Mouse (Mus musculus): ENCODE results near the gene Scamp3.
"Not testable (repeated sequence)": the region's sequence is repeated elsewhere in the genome, so short reads cannot be mapped to it uniquely, and the experiment has no call there.

The Scamp3 gene

GRCm38 (mm10) chr3:89195979-89196877, 19.0 kb downstream of the Scamp3 start:
- peak; percentile 93 for DNase-seq (ENCODE audit: extremely low spot score, low spot score)

DNA sequence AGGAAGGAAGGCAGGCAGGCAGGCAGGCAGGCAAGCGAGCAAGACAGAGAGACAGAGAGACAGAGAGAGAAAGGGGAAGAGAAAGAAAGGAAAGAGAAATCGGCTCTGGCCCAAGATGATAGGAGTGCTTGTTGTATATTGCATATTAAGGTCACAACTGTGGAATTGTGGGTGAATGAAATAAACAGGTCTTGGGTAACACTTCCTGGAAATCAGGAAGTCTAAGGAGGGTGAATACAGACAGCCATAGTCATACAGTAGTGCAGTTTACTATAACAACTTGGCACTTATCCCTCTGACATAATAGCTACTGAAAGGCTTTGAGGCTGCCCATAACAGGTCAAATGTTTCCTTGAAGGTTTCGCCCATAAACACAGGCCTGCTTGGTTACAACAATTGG, 22.6 kb downstream of the Scamp3 start:
- no peak for DNase-seq (ENCODE audit: extremely low spot score, low spot score)

DNA sequence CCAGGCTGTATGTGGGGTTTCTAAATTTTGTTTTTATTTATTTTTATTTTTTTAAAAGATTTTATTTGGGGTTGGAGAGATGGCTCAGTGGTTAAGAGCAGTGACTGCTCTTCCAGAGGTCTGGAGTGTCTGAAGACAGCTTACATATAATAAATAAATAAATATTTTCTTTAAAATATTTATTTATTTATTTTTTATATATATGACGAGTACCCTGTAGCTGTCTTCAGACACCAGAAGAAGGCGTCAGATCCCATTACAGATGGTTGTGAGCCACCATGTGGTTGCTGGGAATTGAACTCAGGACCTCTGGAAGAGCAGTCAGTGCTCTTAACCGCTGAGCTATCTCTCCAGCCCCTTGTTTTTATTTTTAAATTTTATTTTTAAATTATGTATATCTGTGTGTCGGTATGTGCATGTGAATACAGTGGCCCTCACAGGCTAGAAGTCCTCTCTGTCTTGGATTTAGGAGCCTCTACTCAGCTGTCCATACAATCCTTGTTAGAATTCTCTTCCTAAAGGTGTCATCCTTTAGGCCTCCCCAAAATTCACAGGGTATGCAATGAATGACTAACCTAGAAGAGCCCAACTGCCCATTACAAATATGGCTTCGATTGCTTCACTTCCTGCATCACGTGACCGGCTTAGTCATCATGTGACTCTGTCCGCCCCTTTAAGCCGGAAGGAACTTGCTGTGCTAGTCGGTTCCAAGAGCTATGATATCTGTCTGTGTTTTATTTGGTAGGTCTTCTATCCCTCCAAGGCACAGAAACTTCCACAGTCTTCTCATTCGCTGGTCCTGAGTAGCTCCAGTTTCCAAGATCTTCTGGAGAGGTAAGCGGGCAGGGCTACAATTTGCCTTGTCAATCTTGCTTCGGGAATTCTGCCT, 25.2 kb downstream of the Scamp3 start, which contains the start of gene Gba:
Gba (plus strand) TSS at position 676 of the 889 bp plus-strand sequence.
- DNase-seq (ENCODE audit: extremely low spot score, low spot score), result peak; percentile 86

- no peak for DNase-seq (ENCODE audit: extremely low spot score, low spot score)
Measured at GRCm38 (mm10) chr3:89203142-89203514, 25.9 kb downstream of the Scamp3 start.

DNA sequence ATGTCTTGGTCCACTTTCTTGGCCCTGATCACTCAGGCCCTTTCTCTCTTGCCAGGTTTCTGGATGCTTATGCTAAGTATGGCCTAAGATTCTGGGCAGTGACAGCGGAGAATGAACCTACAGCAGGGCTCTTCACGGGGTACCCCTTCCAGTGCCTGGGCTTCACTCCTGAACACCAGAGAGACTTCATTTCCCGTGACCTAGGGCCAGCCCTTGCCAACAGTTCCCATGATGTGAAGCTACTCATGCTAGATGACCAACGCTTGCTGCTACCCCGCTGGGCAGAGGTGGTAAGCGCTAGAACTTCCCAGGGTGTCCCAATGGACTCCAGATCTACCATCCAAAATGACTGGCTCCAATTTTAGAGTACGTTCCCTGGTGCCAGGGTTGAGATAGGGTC, 28.8 kb downstream of the Scamp3 start:
- DNase-seq (ENCODE audit: extremely low spot score, low spot score), result no peak

GRCm38 (mm10) chr3:89206695-89207094, 29.4 kb downstream of the Scamp3 start:
- no peak for DNase-seq (ENCODE audit: extremely low spot score, low spot score)

- DNase-seq (ENCODE audit: extremely low spot score, low spot score), result no peak
Measured at GRCm38 (mm10) chr3:89208075-89208657, 30.9 kb downstream of the Scamp3 start.

DNA sequence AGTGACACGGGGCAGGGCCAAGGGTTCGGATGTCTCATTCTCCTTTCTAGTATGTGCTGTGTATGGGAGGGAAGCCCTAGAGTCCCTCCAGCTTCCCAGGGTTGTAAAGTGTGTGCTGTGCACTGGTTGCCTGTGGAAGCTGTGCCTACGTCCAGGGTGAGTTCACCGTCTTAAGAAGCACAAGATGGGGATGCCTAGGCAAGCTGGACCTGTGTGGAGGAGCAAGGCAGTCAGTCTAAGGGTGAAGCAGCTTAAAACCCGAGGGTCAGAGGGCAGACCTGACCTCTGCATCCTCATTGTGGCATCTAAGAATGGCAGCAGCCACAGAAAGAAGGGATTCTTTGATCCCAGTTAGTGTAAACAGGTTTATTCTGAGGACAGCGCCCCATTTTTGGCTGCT, 31.5 kb downstream of the Scamp3 start:
- no peak for DNase-seq (ENCODE audit: extremely low spot score, low spot score)

GRCm38 (mm10) chr3:89209731-89210130, 32.5 kb downstream of the Scamp3 start:
- DNase-seq (ENCODE audit: extremely low spot score, low spot score), result no peak

DNA sequence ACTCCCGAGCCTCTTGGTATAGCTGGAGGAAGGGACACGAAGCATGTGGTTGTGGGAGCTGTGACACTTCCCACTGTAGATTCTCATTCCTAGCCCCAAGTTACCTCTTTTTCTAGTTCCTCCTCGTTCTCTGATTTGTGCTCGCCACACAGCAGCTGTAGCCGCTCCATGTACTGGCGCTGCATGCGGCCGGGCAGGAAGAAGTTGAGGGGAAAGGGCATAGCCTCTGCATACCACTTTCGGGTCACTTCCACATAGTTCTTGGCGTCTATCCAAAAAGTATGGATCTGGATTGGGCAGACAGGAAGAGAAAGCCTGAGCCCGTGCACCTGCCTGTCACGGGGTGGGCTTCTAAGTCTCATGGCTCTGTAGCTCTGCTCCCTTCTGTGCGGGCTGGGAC, 32.9 kb downstream of the Scamp3 start:
- no peak for DNase-seq (ENCODE audit: extremely low spot score, low spot score)

DNA sequence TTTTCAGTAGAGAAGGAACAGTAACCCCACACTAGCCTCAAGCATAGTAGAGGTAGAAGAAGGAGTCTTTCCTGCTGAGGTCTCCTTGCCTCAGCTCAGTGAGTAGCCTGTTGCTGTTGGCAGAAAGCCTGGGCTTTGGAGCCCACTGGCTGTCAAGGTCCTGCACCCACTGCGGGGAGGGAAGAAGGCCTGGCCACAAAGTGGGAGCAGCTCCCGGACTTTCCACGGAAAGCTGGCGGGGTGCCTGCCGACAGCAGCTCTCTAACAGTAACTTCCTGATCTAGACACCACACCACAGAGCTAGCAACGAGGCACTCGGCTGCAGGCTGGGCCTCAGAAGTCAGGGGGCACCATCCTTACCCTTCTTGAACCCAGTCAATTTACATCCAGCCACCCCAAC, 33.5 kb downstream of the Scamp3 start:
- DNase-seq (ENCODE audit: extremely low spot score, low spot score), result no peak

GRCm38 (mm10) chr3:89213803-89214530, 36.7 kb downstream of the Scamp3 start:
- peak; percentile 92 for DNase-seq (ENCODE audit: extremely low spot score, low spot score)

GRCm38 (mm10) chr3:89214681-89215411, 37.6 kb downstream of the Scamp3 start, which contains the start of gene Thbs3:
Gene Thbs3, plus strand, starts transcription at chr3:89215180.
- DNase-seq (ENCODE audit: extremely low spot score, low spot score), result peak; percentile 58

DNA sequence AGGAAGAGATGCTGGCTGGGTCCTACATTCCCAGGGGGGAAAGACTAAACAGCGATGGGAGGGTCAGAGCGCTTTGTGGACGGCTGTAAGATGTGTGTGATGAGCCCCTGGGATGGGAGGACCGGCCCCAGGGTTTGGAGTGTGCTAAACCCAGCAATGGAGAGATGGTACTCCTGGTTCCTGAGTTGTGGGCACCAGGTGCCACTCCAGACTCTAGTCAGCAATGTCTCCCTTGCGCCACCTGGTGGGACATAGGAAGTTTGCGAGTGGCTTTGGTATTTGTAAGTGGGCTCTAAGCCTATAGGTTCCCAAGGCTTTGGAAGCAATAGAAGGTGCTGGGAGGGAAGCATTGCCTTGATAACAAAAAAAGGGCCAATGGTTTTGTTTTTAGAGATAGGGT, 38.6 kb downstream of the Scamp3 start:
- DNase-seq (ENCODE audit: extremely low spot score, low spot score), result peak; percentile 86

DNA sequence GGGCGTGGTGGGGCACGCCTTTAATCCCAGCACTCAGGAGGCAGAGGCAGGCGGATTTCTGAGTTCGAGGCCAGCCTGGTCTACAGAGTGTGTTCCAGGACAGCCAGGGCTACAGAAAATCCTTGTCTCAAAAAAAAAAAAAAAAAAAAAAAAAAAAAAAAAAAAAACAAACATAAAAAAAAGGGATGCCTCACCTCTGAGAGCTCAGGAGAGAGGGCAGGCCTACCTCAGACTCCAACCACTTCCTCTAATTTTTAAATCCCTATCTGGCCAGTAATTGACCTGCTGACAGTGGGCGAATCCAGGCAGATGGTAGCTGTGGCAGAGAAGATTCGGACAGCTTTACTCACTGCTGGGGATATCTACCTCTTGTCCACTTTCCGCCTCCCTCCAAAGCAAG, 39.1 kb downstream of the Scamp3 start:
- DNase-seq (ENCODE audit: extremely low spot score, low spot score), result not testable (repeated sequence)

GRCm38 (mm10) chr3:89218271-89218670, 41.0 kb downstream of the Scamp3 start:
- no peak for DNase-seq (ENCODE audit: extremely low spot score, low spot score)

- DNase-seq (ENCODE audit: extremely low spot score, low spot score), result no peak
Measured at GRCm38 (mm10) chr3:89219546-89219945, 42.3 kb downstream of the Scamp3 start.

DNA sequence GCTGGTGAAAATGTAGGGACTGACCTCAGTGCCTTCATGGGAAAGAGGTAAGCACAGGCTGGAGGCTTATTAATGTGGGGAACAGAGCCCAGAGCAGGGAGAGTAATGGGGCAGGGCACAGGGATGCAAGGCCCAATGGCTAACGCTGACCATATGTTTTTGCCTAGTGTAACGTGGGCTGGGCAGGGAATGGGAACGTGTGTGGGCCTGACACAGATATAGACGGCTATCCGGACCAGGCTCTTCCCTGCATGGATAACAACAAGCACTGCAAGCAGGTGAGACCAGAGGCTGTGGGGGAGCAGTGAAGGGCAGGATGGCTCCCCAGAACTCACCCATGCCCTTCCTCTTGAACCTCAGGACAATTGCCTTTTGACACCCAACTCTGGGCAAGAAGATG, 43.9 kb downstream of the Scamp3 start:
- no peak for DNase-seq (ENCODE audit: extremely low spot score, low spot score)

- no peak for DNase-seq (ENCODE audit: extremely low spot score, low spot score)
Measured at GRCm38 (mm10) chr3:89224796-89225195, 47.5 kb downstream of the Scamp3 start.

DNA sequence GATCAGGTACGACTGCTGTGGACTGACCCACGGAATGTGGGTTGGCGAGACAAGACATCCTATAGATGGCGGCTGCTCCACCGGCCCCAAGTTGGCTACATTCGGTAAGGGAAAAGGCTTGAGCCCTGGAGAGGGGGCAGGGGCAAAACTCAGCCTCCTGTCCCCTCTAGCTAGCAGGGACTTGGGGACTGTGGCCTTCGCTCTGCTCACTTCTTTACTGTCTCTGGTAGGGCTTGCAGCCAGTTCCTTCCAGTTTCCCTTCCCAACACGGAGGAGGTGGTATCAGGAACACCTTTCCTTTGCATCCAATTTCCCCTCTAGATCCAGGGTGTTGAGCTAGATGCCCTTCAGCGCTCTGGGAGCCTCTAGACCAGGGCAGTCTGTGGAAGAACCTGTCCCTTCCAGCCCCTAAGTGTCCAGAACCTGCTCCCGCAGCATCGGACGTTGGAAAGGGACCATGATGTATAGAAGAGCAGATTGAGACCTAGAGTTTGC, 48.1 kb downstream of the Scamp3 start:
- DNase-seq (ENCODE audit: extremely low spot score, low spot score), result no peak
